Mouse (Mus musculus): ENCODE measurements around the gene Gm17304.

DNA sequence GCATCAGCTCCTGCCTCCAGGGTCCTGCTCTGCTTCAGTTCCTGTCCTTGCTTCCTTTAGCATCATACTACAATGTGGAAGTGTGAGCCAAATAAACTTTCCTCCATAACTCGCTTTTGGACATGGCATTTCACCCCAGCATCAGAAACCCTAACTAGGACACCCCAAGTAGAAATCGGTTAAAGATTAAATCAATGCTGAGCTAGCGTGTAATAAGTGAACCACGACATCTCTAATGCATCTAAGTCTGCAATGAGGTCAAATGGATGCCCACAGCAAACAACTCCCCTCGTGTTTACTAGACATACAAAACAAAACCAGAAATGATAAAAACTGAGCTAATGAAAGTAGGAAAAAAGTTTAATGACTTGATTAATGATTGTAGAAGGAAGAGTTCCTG, 4.5 kb upstream of the Gm17304 start:
- TF ChIP-seq POLR2A (IDR thresholded peaks at IDR 0.05; ENCODE audit: extremely low read depth, insufficient read depth, low read length) (no peak), CTCF (IDR thresholded peaks at IDR 0.05; ENCODE audit: extremely low read depth, insufficient read depth, low read length) (no peak)
